Mouse (Mus musculus): ENCODE measurements around the gene Gabpa. TPM values are rescaled to one million over a fixed set of nuclear protein-coding genes. Genes with fewer than 3 reads are reported as not detected.

Gene Gabpa
- polyA plus RNA-seq (2014; fragmentation: Illumina TruSeq; extraction: RNeasy Lipid Tissue Mini Kit (QIAGEN cat#74804); ENCODE audit: low replicate concordance), result 78.1 TPM

GRCm38 (mm10) chr16:84834745-84835440 lies at the start of gene Gabpa:
Gabpa (plus strand) TSS chr16:84834925.

GRCm38 (mm10) chr16:84835441-84835822 lies 707 bp downstream of the Gabpa start, which contains the start of gene Atp5j:
Atp5j (minus strand) TSS chr16:84835625.

Other genes starting within 250 kb of the Gabpa start
- 30.7 TPM for gene Mrpl39, start 99.2 kb upstream of the Gabpa start, polyA plus RNA-seq (2014; fragmentation: Illumina TruSeq; extraction: RNeasy Lipid Tissue Mini Kit (QIAGEN cat#74804); ENCODE audit: low replicate concordance)
- 18.5 TPM for gene Jam2, start 60.8 kb upstream of the Gabpa start, polyA plus RNA-seq (2014; fragmentation: Illumina TruSeq; extraction: RNeasy Lipid Tissue Mini Kit (QIAGEN cat#74804); ENCODE audit: low replicate concordance)
- 2,516 TPM for gene Atp5j, start 700 bp downstream of the Gabpa start, polyA plus RNA-seq (2014; fragmentation: Illumina TruSeq; extraction: RNeasy Lipid Tissue Mini Kit (QIAGEN cat#74804); ENCODE audit: low replicate concordance)